Comparison of ENCODE assay signal across 21 mouse cellular contexts in genomic region chr10:69950919-69951236, GRCm38 (mm10).
DNase-seq lines count a peak whose midpoint lies in the region; TF ChIP-seq lines count a peak whose summit lies in the region.
"Had no signal": no experiment of that assay in that cellular context is flagged by ENCODE, and none has a peak within 500 bp of the region (broad histone marks: within the 10 kb centered on the region; RNA-seq: fewer than 3 reads in every experiment).

No protein-coding gene starts in this region.

- no peak for TF ChIP-seq EP300 in CH12.LX (IDR thresholded peaks at IDR 0.05; ENCODE audit: low read length)
- peak in 1 of 2 experiments; percentile 38; a peak in 2 of 4 replicates for TF ChIP-seq EP300 in MEL (IDR thresholded peaks at IDR 0.05; ENCODE audit: low read depth in 1 of 2, low read length in 2 of 2)

- in situ Hi-C loops in CH12.LX (cut with MboI; ENCODE audit: low pct_ligation_motif_present, low pct_unique_long_range_greater_than_20kb, low sequenced_read_pairs) = no loop called here

- H3K9me3 ChIP-seq in CH12.LX (replicated peaks; ENCODE audit: low read length) = no peaks in the 10 kb centered on the region
- H3K9me3 ChIP-seq in MEL (replicated peaks; ENCODE audit: insufficient read depth, low read length) = no peaks in the 10 kb centered on the region

- DNase-seq in CH12.LX (ENCODE audit: extremely low read depth) (no peak), MEL (ENCODE audit: low read depth, low spot score) (peak; percentile 91), MEL-GATA-1-ER (ENCODE audit: extremely low read depth, low read depth) (peak; percentile 75)
- DNase-seq in heart, postnatal 4 days = no peak
- DNase-seq in spleen, postnatal 14 days (ENCODE audit: low spot score in 2 of 2) = no peak
- DNase-seq in cerebellum, adult 11-12 months = no peak
- DNase-seq: adrenal gland, adult 2 months; adrenal gland, adult 8-10 months; adrenal gland, postnatal 10 days; adrenal gland, postnatal 14 days; adrenal gland, postnatal 25 days; adrenal gland, postnatal 36 days; B cell, adult 2 months; cerebellum, adult 11 months; cerebellum, adult 18-20 months; cerebellum, adult 2 months; cerebellum, adult 8-10 months; cerebellum, adult 9-10 months; cerebellum, adult 9-11 months had no signal

- TF ChIP-seq POLR2A in CH12.LX (IDR thresholded peaks at IDR 0.05; ENCODE audit: low read depth, low read length) (no peak), MEL (IDR thresholded peaks at IDR 0.05; ENCODE audit: control insufficient read depth in 1 of 2, insufficient read depth in 1 of 2, low read depth in 1 of 2, low read length in 2 of 2, poor library complexity in 1 of 2) (peak; percentile 71 to 89)

- H3K4me3 ChIP-seq in CH12.LX (replicated peaks in 1 of 3; ENCODE audit: low read depth in 2 of 3, low read length in 2 of 3, poor library complexity in 1 of 3) (no peak overlapping the region), MEL (ENCODE audit: control insufficient read depth in 1 of 2, insufficient read depth in 1 of 2, low read depth in 2 of 2, low read length in 2 of 2) (peak overlapping the region; percentile 55 to 64)

- H3K27me3 ChIP-seq in CH12.LX (replicated peaks) = no peaks in the 10 kb centered on the region
- no peaks in the 10 kb centered on the region for H3K27me3 ChIP-seq in MEL (ENCODE audit: control insufficient read depth in 1 of 2, insufficient read depth in 2 of 2, low read length in 2 of 2)
- H3K27me3 ChIP-seq: Patski had no signal

- dilution Hi-C loops in CH12.LX (cut with MboI; ENCODE audit: extremely low pct_ligation_motif_present, extremely low pct_unique_long_range_greater_than_20kb, low sequenced_read_pairs) = no loop called here

- H3K79me2 ChIP-seq in CH12.LX (replicated peaks; ENCODE audit: control insufficient read depth, extremely low read depth, insufficient read depth, poor library complexity, severe bottlenecking) (no peaks in the 10 kb centered on the region), MEL (ENCODE audit: control insufficient read depth, insufficient read depth, low read length, poor library complexity) (no peaks in the 10 kb centered on the region; the same call in 1 of the 2 replicates)

- no peak for TF ChIP-seq CTCF in CH12.LX (conservative IDR thresholded peaks at IDR 0.05 in 1 of 2, IDR thresholded peaks at IDR 0.05 in 1 of 2; ENCODE audit: low read depth in 2 of 2, low read length in 2 of 2)
- no peak for TF ChIP-seq CTCF in MEL (IDR thresholded peaks at IDR 0.05 in 2 of 3, conservative IDR thresholded peaks at IDR 0.05 in 1 of 3; ENCODE audit: control insufficient read depth in 1 of 3, insufficient read depth in 1 of 3, low read depth in 2 of 3, low read length in 3 of 3, poor library complexity in 1 of 3, severe bottlenecking in 1 of 3)

- H3K9ac ChIP-seq in CH12.LX (ENCODE audit: insufficient read depth, low read depth) = no peak overlapping the region
- peak overlapping the region; percentile 85 for H3K9ac ChIP-seq in MEL (ENCODE audit: control insufficient read depth, low read depth, low read length, poor library complexity, severe bottlenecking)

- H3K27ac ChIP-seq in CH12.LX (ENCODE audit: insufficient read depth, low read depth) = no peak overlapping the region
- peak overlapping the region; percentile 98 for H3K27ac ChIP-seq in MEL (ENCODE audit: control insufficient read depth, low read depth, low read length)

- H3K4me2 ChIP-seq in CH12.LX (ENCODE audit: insufficient read depth, low read depth, poor library complexity, severe bottlenecking) = no peak overlapping the region

- H3K36me3 ChIP-seq in CH12.LX (replicated peaks in 1 of 2; ENCODE audit: control insufficient read depth in 1 of 2, insufficient read depth in 1 of 2, low read length in 1 of 2) (peaks cover 0 to 12% of the 10 kb centered on the region in 2 experiments), MEL (ENCODE audit: control insufficient read depth in 1 of 2, insufficient read depth in 2 of 2, low read length in 2 of 2) (peaks cover 0 to 2% of the 10 kb centered on the region in 2 experiments; a peak in 2 of 4 replicates)
- H3K36me3 ChIP-seq: G1E had no signal

- H3K4me1 ChIP-seq in CH12.LX (ENCODE audit: control insufficient read depth in 1 of 2, insufficient read depth in 2 of 2) (peaks cover 4 to 23% of the 10 kb centered on the region in 2 experiments), MEL (ENCODE audit: control insufficient read depth in 1 of 2, insufficient read depth in 2 of 2, low read length in 2 of 2) (peaks cover 0 to 12% of the 10 kb centered on the region in 2 experiments; a peak in 3 of 4 replicates)

- TF ChIP-seq RAD21 in CH12.LX (IDR thresholded peaks at IDR 0.05; ENCODE audit: low read depth, low read length) = no peak
- TF ChIP-seq RAD21 in MEL (IDR thresholded peaks at IDR 0.05; ENCODE audit: low read depth, low read length) = no peak

TF ChIP-seq in CH12.LX, 34 proteins besides CTCF, POLR2A, EP300 and RAD21:
- TF ChIP-seq BHLHE40 (IDR thresholded peaks at IDR 0.05; ENCODE audit: low read depth, low read length) = peak; percentile 59
- no peak for TF ChIP-seq POLR2AphosphoS2 (IDR thresholded peaks at IDR 0.05; ENCODE audit: low read depth, low read length)
- no peak for TF ChIP-seq ZKSCAN1 (IDR thresholded peaks at IDR 0.05; ENCODE audit: borderline replicate concordance, low read depth, low read length)

TF ChIP-seq in MEL, 35 proteins besides CTCF, POLR2A, EP300 and RAD21:
- 0 out of 2 replicates have a peak, but pooled peaks have one; percentile 38 for TF ChIP-seq GATA1 (IDR thresholded peaks at IDR 0.05; ENCODE audit: low read depth, low read length)
- TF ChIP-seq ELF1 (IDR thresholded peaks at IDR 0.05; ENCODE audit: low read depth, low read length) = no peak
- TF ChIP-seq ZKSCAN1 (IDR thresholded peaks at IDR 0.05; ENCODE audit: low read depth, low read length) = no peak
- TF ChIP-seq POLR2AphosphoS5 (IDR thresholded peaks at IDR 0.05; ENCODE audit: borderline replicate concordance, low read depth, low read length) = peak; percentile 39; the same call in 1 of the 2 replicates
- peak; percentile 94; the same call in 1 of the 2 replicates for TF ChIP-seq BHLHE40 (IDR thresholded peaks at IDR 0.05; ENCODE audit: borderline replicate concordance, low read depth, low read length)
- no peak for TF ChIP-seq UBTF (IDR thresholded peaks at IDR 0.05; ENCODE audit: borderline replicate concordance, insufficient read depth, low read depth, low read length)
- TF ChIP-seq MAX (IDR thresholded peaks at IDR 0.05; ENCODE audit: low read length) = peak; percentile 97
- no peak for TF ChIP-seq MAFK (IDR thresholded peaks at IDR 0.05; ENCODE audit: borderline replicate concordance, low read depth, low read length)
- no peak for TF ChIP-seq MEF2A (IDR thresholded peaks at IDR 0.05; ENCODE audit: extremely low read depth, insufficient replicate concordance, low read depth, low read length, poor library complexity, severe bottlenecking)
- no peak for TF ChIP-seq RCOR1 (IDR thresholded peaks at IDR 0.05; ENCODE audit: low read depth, low read length)
- no peak for TF ChIP-seq KAT2A (conservative IDR thresholded peaks at IDR 0.05; ENCODE audit: low read depth, low read length)
- no peak; the same call in 1 of the 2 replicates for TF ChIP-seq E2F4 (IDR thresholded peaks at IDR 0.05; ENCODE audit: borderline replicate concordance, low read depth, low read length)
- peak; percentile 83 for TF ChIP-seq TBP (IDR thresholded peaks at IDR 0.05; ENCODE audit: low read depth, low read length)
- TF ChIP-seq ZC3H11A (IDR thresholded peaks at IDR 0.05; ENCODE audit: low read depth, low read length) = no peak
- peak; percentile 74; the same call in 1 of the 2 replicates for TF ChIP-seq HCFC1 (IDR thresholded peaks at IDR 0.05; ENCODE audit: low read depth, low read length)
- TF ChIP-seq JUND (IDR thresholded peaks at IDR 0.05; ENCODE audit: low read depth, low read length) = no peak
- TF ChIP-seq SMC3 (IDR thresholded peaks at IDR 0.05; ENCODE audit: low read depth, low read length) = no peak
- peak; percentile 53 for TF ChIP-seq MYB (IDR thresholded peaks at IDR 0.05; ENCODE audit: low read depth, low read length)
- TF ChIP-seq USF2 (IDR thresholded peaks at IDR 0.05; ENCODE audit: borderline replicate concordance in 1 of 2, insufficient read depth in 1 of 2, low read depth in 1 of 2, low read length in 2 of 2) = peak; percentile 79 to 89
- peak; percentile 3; the same call in 1 of the 2 replicates for TF ChIP-seq ZMIZ1 (IDR thresholded peaks at IDR 0.05; ENCODE audit: low read depth, low read length)
- peak; percentile 46; the same call in 1 of the 2 replicates for TF ChIP-seq POLR2AphosphoS2 (IDR thresholded peaks at IDR 0.05; ENCODE audit: low read length)
- peak; percentile 74 for TF ChIP-seq ETS1 (IDR thresholded peaks at IDR 0.05; ENCODE audit: low read depth, low read length)
- TF ChIP-seq SIN3A (IDR thresholded peaks at IDR 0.05; ENCODE audit: low read length) = no peak; the same call in 1 of the 2 replicates
- peak; percentile 58 for TF ChIP-seq NELFE (IDR thresholded peaks at IDR 0.05; ENCODE audit: low read depth, low read length)
- TF ChIP-seq USF1 (IDR thresholded peaks at IDR 0.05; ENCODE audit: low read depth, low read length) = peak; percentile 98
- TF ChIP-seq MXI1 (IDR thresholded peaks at IDR 0.05; ENCODE audit: low read depth, low read length) = peak; percentile 77
- peak; percentile 87 for TF ChIP-seq MYC (IDR thresholded peaks at IDR 0.05; ENCODE audit: low read depth, low read length)
TF ChIP-seq in MEL: peak in this region for 15.

Comparison
In these comparisons a context has a peak if more than half of its experiments do, and no peak if none do; other contexts are left out.
1. DNase-seq: peak in MEL (single experiment) and MEL-GATA-1-ER (single experiment); none in CH12.LX (single experiment), heart, postnatal 4 days (single experiment), spleen, postnatal 14 days (0 of 2) and cerebellum, adult 11-12 months (single experiment).
2. H3K4me3 ChIP-seq: peak in MEL (2 of 2); none in CH12.LX (0 of 3).
3. Of the 35 proteins assayed by ChIP-seq in both MEL and CH12.LX: peak only in MEL: ETS1, HCFC1, MAX, MXI1, MYC, NELFE and 6 more; only in CH12.LX: none; in both: BHLHE40; in neither: 21; mixed calls (peak in some experiments, not most) for 1.